In the genomic region with DNA sequence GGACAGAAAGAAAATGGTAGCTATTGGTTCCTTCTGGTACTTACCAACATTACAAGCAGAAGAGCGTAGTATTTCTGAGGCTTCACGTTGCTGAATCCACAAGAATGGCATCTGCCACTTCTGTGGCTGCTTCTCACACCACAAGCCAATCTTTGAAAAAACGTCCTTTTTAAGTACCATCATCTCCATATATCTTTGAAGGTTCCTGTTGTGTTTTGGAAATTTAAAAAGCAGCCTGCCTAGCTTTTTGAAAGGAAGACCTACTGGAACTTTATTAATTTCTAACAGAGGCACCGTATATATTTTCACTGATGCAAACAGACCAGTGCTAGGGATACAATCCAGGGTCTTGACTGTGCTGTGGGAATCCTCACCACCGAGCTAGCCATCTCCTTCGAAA, we compare ENCODE assay signal across 10 mouse cellular contexts. TPM values are rescaled to one million over a fixed set of nuclear protein-coding genes. Genes with fewer than 3 reads are reported as not detected.
A peak's percentile ranks its signal among the peaks of the same experiment; 100 is the strongest.
DNase-seq lines count a peak whose midpoint lies in the region; ATAC-seq and TF ChIP-seq lines count a peak whose summit lies in the region.
"Had no signal": no experiment of that assay in that cellular context is flagged by ENCODE, and none has a peak within 500 bp of the region (broad histone marks: within the 10 kb centered on the region; RNA-seq: fewer than 3 reads in every experiment).

No protein-coding gene starts in this region.

- H3K9ac ChIP-seq in forebrain, embryonic 14.5 days (ENCODE audit: low read length) = peak overlapping the region; percentile 97
- peak overlapping the region; percentile 85 for H3K9ac ChIP-seq in liver, embryonic 15.5 days

- H3K4me3 ChIP-seq in erythroblast, embryonic 14.5 days (replicated peaks) = peak overlapping the region; percentile 68
- peak overlapping the region; percentile 77 for H3K4me3 ChIP-seq in forebrain, embryonic 14.5 days (ENCODE audit: low read depth, low read length)
- peak overlapping the region; percentile 87 for H3K4me3 ChIP-seq in liver, embryonic 15.5 days (replicated peaks)
- H3K4me3 ChIP-seq in kidney, adult 2 months (ENCODE audit: insufficient read depth, low read depth, low read length) = no peak overlapping the region

- no peak for TF ChIP-seq POLR2A in kidney, adult 2 months (IDR thresholded peaks at IDR 0.05; ENCODE audit: low read depth, low read length)

- no peak overlapping the region for H3K27ac ChIP-seq in forebrain, embryonic 14.5 days (ENCODE audit: low read depth, low read length)
- H3K27ac ChIP-seq in liver, embryonic 15.5 days (replicated peaks) = peak overlapping the region; percentile 82; the same call in 1 of the 2 replicates
- no peak overlapping the region for H3K27ac ChIP-seq in kidney, adult 2 months (ENCODE audit: insufficient read depth, low read depth, low read length)

- H3K36me3 ChIP-seq in erythroblast, embryonic 14.5 days (ENCODE audit: control insufficient read depth) = peaks cover 59% of the 10 kb centered on the region
- peaks cover 22% of the 10 kb centered on the region; the same call in 1 of the 2 replicates for H3K36me3 ChIP-seq in forebrain, embryonic 14.5 days (ENCODE audit: control insufficient read depth, insufficient read depth, low read length)
- H3K36me3 ChIP-seq in liver, embryonic 15.5 days (replicated peaks) = peaks cover 30% of the 10 kb centered on the region
- H3K36me3 ChIP-seq in kidney, adult 2 months (ENCODE audit: control insufficient read depth, insufficient read depth, low read length) = peaks cover 4% of the 10 kb centered on the region

- no peak for TF ChIP-seq CTCF in kidney, adult 2 months (conservative IDR thresholded peaks at IDR 0.05; ENCODE audit: insufficient read depth, insufficient read length, low read depth, low read length)

- DNase-seq in CD4-positive helper T cell, adult 2 months (ENCODE audit: low read depth, low spot score) = peak; percentile 27
- peak; percentile 30 for DNase-seq in forebrain, embryonic 14.5 days (ENCODE audit: low spot score)
- DNase-seq in cerebellum, postnatal 10 days = no peak
- DNase-seq in frontal cortex, postnatal 14 days (ENCODE audit: low spot score in 2 of 2) = no peak
- no peak for DNase-seq in kidney, adult 2 months
- DNase-seq: cerebellum, adult 8-10 months; spleen, adult 18-20 months had no signal

- H3K4me1 ChIP-seq in erythroblast, embryonic 14.5 days (ENCODE audit: control insufficient read depth) = peaks cover 51% of the 10 kb centered on the region
- H3K4me1 ChIP-seq in forebrain, embryonic 14.5 days (ENCODE audit: control insufficient read depth, insufficient read depth, low read length) = peaks cover 31% of the 10 kb centered on the region
- peaks cover 38% of the 10 kb centered on the region for H3K4me1 ChIP-seq in liver, embryonic 15.5 days (replicated peaks)
- peaks cover 5% of the 10 kb centered on the region; the same call in 1 of the 2 replicates for H3K4me1 ChIP-seq in kidney, adult 2 months (ENCODE audit: control insufficient read depth, insufficient read depth, low read length)

- 30% methylated on average over 6 of the region's 6 CpGs for WGBS in forebrain, embryonic 14.5 days
- WGBS in liver, embryonic 15.5 days (ENCODE audit: insufficient replicate concordance) = 52% methylated on average over 6 of the region's 6 CpGs
- WGBS in kidney, adult 2 months = 33% methylated on average over 6 of the region's 6 CpGs

- peak overlapping the region; percentile 64 for H3K4me2 ChIP-seq in forebrain, embryonic 14.5 days (ENCODE audit: low read length)
- peak overlapping the region; percentile 70 for H3K4me2 ChIP-seq in liver, embryonic 15.5 days

- ATAC-seq in erythroblast, adult 5-6 weeks (replicated peaks; ENCODE audit: low FRiP score, poor library complexity, severe bottlenecking) = no peak
- no peak for ATAC-seq in forebrain, embryonic 14.5 days
- ATAC-seq in liver, embryonic 15.5 days (ENCODE audit: insufficient read depth) = no peak

- H3K9me3 ChIP-seq in erythroblast, embryonic 14.5 days (ENCODE audit: control insufficient read depth, low read length) = no peaks in the 10 kb centered on the region
- H3K9me3 ChIP-seq in forebrain, embryonic 14.5 days (replicated peaks; ENCODE audit: control insufficient read depth, low read length) = no peaks in the 10 kb centered on the region
- H3K9me3 ChIP-seq in liver, embryonic 15.5 days (replicated peaks) = no peaks in the 10 kb centered on the region

- peaks cover 8% of the 10 kb centered on the region for H3K27me3 ChIP-seq in erythroblast, embryonic 14.5 days (ENCODE audit: control insufficient read depth)
- no peaks in the 10 kb centered on the region for H3K27me3 ChIP-seq in forebrain, embryonic 14.5 days (replicated peaks; ENCODE audit: control insufficient read depth, insufficient read depth, low read length)
- H3K27me3 ChIP-seq in liver, embryonic 15.5 days = peaks cover 15% of the 10 kb centered on the region; the same call in 1 of the 2 replicates
- H3K27me3 ChIP-seq in kidney, adult 2 months (replicated peaks; ENCODE audit: control insufficient read depth, insufficient read depth, low read length) = no peaks in the 10 kb centered on the region

RNA-seq across cellular contexts. Expression of a gene that starts 1.4 kb away (rescaled TPM):
- polyA plus RNA-seq in erythroblast, embryonic 14.5 days (2012) = 0.09 and 0.18 TPM in 2 replicates
- total RNA-seq in erythroblast, adult 5-6 weeks (2015; ENCODE audit: low replicate concordance) = 30.4 and 43.3 TPM in 2 replicates
- 15.8 and 25.8 TPM in 2 replicates for total RNA-seq in erythroblast, adult 5-6 weeks (2017; ENCODE audit: low replicate concordance)
- polyA plus RNA-seq in forebrain, embryonic 14.5 days (2014; fragmentation: Nextera tagmentation; extraction: Ambion mirVana) = 25.9 and 27.5 TPM in 2 replicates
- 5.0 and 5.2 TPM in 2 replicates for polyA plus RNA-seq in liver, embryonic 15.5 days (2015; fragmentation: Nextera tagmentation; extraction: Ambion mirVana)
- 1.0 and 1.3 TPM in 2 replicates for polyA plus RNA-seq in kidney, adult 2 months (2012; rRNA removed)

Comparison
In these comparisons a context has a peak if more than half of its experiments do, and no peak if none do; other contexts are left out.
1. DNase-seq: peak in CD4-positive helper T cell, adult 2 months (single experiment) and forebrain, embryonic 14.5 days (single experiment); none in cerebellum, postnatal 10 days (0 of 2), frontal cortex, postnatal 14 days (0 of 2) and kidney, adult 2 months (single experiment).